Mouse (Mus musculus) regulatory T cell (primary cell): ENCODE measurements around the gene Tmem231.

Source experiments
- in situ Hi-C: fragments of 300-600 bp; cut with MboI, MseI; formaldehyde crosslinking; loops from one replicate; pipeline ENCODE4 v1.15.1; 2025; ENCODE audit warnings: high pct_unique_total_duplicates

Tmem231 gene

DNA sequence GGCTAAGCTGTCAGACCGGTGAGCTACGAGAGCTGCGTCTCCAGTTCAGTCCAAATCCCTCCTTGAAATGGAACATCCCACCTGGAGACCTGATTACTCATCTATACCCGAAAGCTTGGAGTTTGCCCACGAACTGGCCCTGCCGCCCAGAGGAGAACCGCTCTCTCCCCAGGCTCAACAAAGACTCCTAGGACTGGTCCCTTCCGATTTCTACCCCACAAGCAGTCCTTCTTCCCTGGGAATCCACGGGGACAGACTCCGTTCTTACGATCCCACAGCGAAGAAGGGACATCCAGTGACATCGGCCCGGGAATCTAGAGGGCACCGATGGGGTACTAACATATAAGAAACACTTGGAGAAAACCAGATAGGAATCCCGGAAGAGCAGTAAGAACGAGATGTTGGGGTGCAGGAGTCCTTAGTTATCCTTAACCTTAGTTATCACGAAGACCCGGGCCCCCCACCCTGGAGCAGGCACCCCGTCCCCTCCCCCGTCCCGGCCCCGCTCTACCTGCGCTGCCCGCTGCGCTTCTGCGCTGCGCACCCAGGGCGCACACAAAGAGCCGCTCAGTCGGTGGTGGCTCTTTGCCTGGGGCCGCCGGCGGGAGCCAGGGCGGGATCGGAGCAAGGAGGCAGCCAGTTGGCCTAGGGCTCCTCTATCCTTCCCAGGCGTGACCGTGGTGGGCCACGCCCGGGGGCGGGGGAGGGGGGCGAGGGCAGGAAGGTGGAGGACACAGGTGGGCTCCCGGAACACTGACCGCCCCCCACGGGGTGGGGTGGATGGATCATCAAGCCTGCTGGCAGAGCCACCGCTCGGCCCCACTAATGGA, 23.8 kb downstream of the Tmem231 start, which contains the start of gene Chst5:
Chst5 (minus strand) TSS at position 827 of the 830 bp plus-strand sequence.
- in situ Hi-C loops = no loop called here

GRCm38 (mm10) chr8:111905500-111906121, 28.1 kb downstream of the Tmem231 start:
- in situ Hi-C loops = no loop called here

DNA sequence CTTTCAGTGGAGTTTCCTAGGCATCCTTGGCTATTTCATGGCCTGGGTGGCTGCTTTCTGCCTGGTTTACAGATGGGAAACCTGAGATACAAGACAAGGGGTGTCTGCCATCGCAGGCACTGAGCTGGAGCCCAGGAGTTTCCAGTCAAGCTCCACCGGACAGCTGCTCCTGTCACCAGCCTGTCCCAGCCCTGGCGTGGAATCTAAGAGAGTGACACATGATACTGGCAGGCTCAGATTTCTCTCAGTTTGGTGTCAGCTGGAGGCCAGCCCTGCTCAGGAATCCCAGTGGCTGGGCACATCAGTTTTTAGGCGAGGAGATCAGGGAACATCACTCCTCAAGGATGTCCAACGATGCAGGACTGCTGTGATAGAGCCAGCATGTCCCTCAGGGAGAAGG, 31.6 kb downstream of the Tmem231 start:
- in situ Hi-C loops = no loop called here

DNA sequence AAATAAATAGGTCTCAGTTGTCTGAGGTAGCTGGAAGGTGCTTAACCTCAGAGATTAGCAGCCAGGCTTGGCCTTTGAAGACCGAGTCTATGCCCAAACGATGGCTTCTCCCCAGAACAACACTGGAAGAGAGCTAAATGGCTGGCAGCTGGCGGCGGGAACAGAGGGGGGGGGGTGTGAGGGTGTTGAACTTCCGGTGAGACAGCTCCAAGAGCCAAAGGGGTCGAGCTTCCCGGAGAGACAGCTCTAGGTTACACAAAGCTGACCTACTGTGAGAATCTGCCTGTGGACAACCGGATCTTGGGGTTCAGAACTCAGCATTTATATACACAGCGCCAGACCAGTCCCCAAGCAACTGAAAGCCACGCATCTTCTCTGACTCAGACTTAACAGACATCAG, 35.1 kb downstream of the Tmem231 start:
- in situ Hi-C loops = no loop called here

DNA sequence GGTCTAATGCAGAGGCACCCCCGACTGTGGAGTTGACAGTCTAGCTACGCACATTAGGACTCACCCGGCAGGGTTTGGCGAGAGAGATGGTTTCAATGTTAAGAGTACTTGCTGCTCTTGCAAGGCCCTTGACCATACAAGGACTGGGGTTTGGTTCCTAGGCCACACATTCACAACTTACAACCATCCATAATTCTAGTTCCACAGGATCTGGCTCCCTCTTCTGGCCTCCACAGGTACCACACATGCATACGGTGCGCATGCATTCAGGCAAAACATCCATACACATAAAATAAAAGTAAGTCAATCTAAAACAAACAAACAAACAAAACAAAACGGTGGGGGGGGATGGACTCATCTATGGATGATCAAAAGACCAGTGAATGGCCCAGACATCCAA, 38.7 kb downstream of the Tmem231 start:
- in situ Hi-C loops = no loop called here

GRCm38 (mm10) chr8:111892615-111893014, 41.1 kb downstream of the Tmem231 start:
- in situ Hi-C loops = no loop called here

GRCm38 (mm10) chr8:111891983-111892382, 41.7 kb downstream of the Tmem231 start:
- in situ Hi-C loops = no loop called here

DNA sequence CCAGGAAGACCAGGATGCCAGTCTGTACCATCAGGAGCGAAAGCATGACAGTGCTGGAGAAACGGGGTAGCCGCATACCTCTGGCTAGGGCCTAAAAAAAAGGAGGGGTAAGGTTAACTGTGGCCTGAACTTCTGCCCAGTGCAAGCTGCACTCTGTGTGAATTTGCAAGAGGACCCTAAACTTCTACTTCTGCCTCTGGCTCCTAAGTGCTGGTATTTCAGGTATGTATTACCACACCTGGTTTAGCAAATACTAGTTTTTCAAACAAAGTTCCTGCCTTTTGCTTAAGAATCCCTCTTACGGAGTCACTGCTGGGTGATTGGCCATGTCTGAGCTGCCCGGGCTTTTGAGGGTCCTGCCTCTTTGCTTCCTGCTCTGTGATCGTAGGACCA, 42.8 kb downstream of the Tmem231 start:
- in situ Hi-C loops = no loop called here

GRCm38 (mm10) chr8:111889931-111890910, 43.5 kb downstream of the Tmem231 start:
- in situ Hi-C loops = no loop called here

- in situ Hi-C loops = no loop called here
Observed at GRCm38 (mm10) chr8:111888091-111888650, 45.5 kb downstream of the Tmem231 start.

DNA sequence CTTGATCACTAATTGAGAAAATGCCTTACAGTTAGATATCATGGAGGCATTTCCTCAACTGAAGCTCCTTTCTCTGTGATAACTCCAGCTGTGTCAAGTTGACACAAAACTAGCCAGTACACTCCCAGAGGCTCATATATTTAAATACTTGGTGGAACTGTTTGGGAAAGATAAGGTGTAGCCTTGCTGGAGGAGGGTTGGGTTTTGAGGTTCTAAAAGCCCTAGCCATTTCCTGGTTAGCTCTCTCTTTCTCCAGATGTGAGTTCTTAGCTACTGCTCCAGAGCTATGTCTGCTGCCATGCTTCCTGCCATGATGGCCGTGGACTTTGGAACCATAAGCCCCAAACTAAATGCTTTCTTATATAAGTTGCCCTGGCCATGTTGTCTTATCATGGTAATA, 46.2 kb downstream of the Tmem231 start:
- in situ Hi-C loops = no loop called here

DNA sequence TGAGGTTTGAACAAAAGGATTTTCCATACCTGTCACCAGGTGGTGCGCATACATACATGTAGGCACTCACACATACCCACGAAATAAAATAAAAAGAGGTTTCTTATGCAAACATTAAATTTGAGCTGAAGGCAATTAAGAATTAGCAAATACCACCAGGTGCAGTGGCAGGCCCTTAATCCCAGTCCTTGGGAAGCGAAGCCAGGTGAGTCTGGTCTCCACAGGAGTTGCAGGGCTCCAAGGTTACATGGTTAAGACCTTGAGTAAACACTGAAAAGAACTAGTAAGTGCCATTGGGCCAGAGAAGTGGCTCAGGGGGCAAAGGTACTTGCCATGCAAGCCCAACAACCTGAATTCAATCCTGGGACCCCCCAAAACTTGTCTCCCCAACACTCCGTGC, 50.1 kb downstream of the Tmem231 start:
- in situ Hi-C loops = no loop called here

DNA sequence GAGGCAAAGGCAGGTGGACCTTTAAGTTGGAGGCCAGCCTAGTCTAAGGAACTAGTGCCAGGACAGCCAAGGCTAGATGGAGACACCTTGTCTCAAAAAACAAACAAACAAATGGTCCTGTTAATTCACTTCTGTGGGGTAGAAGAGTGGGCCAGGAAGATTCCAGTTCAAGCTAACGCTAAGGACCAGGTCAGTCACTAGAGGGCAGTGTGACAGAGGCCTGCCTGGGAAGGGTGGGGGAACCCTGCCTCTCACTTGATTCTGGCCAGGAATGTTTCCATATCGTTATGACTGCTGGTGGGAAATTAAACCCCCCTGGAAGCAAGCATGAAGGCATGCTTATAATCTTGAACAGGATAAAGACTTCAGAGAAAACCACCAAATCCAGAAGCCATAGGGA, 52.1 kb downstream of the Tmem231 start:
- in situ Hi-C loops = no loop called here

DNA sequence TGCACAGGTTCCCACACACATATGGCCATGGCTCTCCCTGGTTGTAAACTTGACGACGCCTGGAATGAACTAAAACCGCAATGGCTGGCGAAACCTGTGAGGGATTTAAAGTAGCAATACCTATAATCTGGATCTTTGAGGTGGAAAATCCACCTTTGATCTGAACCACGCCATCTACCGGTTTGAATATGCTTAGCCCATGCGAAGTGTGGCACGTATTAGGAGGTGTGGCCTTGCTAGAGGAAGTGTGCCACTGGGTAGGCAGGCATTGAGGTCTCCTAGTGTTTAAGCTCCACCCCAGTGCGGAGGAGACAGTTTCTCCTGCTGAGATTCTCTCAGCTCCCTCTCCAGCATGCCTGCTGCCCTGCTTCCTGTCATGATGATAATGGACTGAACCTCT, 56.0 kb downstream of the Tmem231 start:
- in situ Hi-C loops = no loop called here

- in situ Hi-C loops = no loop called here
Observed at GRCm38 (mm10) chr8:111876355-111876948, 57.2 kb downstream of the Tmem231 start, which contains the start of gene Tmem170. Gene Tmem170, minus strand, starts transcription at chr8:111876750.

DNA sequence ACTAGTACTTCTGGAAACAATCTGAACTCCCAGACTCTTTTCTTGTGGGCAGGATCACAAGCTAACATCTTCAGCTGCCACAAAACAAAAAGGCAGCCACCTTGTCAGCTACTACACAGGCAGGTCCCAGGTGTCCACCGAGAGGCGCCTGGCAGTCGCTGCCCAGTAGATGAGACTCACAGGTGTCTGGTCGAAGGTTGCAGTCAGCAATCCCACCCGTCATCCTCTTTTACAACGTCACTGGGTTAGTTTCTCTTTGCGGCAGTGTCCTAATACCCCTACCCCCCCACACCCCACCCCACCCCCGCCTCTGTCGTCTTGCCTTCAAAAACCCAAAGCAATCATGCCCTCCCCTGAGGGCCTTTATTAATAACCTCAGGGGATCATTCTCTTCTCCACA, 57.9 kb downstream of the Tmem231 start:
- in situ Hi-C loops = no loop called here

GRCm38 (mm10) chr8:111871278-111871677, 62.4 kb downstream of the Tmem231 start:
- in situ Hi-C loops = loop anchor here (5.0 to 25.0 kb wide), 2 partner anchors 126 to 2009 kb away; partner anchors contain the start of gene Phlpp2

DNA sequence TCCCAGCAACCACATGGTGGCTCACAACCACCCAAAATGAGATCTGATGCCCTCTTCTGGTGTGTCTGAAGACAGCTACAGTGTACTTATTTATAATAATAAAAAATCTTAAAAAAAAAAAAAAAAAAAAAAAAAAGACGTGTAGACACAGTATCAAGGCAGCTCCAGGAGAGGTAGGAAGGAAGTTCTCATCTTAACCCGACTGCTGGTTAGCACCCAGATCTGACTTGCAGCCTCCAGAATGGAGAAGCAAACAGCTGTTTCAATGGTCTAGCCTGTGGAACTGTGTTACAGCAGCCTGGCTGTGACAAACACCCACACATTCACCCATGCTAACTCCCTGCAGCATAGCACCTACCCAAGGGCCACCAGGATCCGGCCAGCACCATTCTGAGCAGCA, 63.3 kb downstream of the Tmem231 start:
- in situ Hi-C loops = loop anchor here (5.0 to 25.0 kb wide), 2 partner anchors 127 to 2008 kb away; partner anchors contain the start of gene Phlpp2

- in situ Hi-C loops = loop anchor here (25.0 kb wide), 1 partner anchor 2006 kb away; the partner anchor contains the start of gene Phlpp2
Observed at GRCm38 (mm10) chr8:111868664-111869063, 65.0 kb downstream of the Tmem231 start.

- in situ Hi-C loops = loop anchor here (25.0 kb wide), 1 partner anchor 2004 kb away; the partner anchor contains the start of gene Phlpp2
Observed at GRCm38 (mm10) chr8:111865857-111866256, 67.8 kb downstream of the Tmem231 start.
